Mouse (Mus musculus) forebrain, embryonic 10.5 days (tissue): ENCODE measurements around the gene Arhgap28. TPM values are rescaled to one million over a fixed set of nuclear protein-coding genes. Genes with fewer than 3 reads are reported as not detected.

ENCODE experiments used
- DNase-seq: peaks from one replicate; pipeline ENCODE4 v3.0.0-alpha.2; 2017; ENCODE audit warnings: low spot score; ENCODE audit errors: extremely low spot score
- H3K27ac ChIP-seq: fragments of 300-500 bp; sonication (generic); 2 replicates; pipeline ENCODE4 v1.5.1; 2016; ENCODE audit warnings: mild to moderate bottlenecking
- H3K27me3 ChIP-seq: fragments of 300-500 bp; sonication (generic); 2 replicates; pipeline ENCODE4 v1.6.1; 2016; ENCODE audit warnings: mild to moderate bottlenecking; ENCODE audit not compliant: poor library complexity, severe bottlenecking
- H3K36me3 ChIP-seq: fragments of 300-500 bp; sonication (generic); replicated peaks from 2 replicates; pipeline ENCODE4 v1.6.1; 2016; ENCODE audit warnings: mild to moderate bottlenecking, moderate library complexity
- H3K4me1 ChIP-seq: fragments of 300-500 bp; sonication (generic); 2 replicates; pipeline ENCODE4 v1.6.1; 2016
- H3K4me3 ChIP-seq: fragments of 300-500 bp; sonication (generic); 2 replicates; pipeline ENCODE4 v1.5.1; 2016; ENCODE audit warnings: mild to moderate bottlenecking, moderate library complexity
- H3K9me3 ChIP-seq: fragments of 300-500 bp; sonication (generic); 2 replicates; pipeline ENCODE4 v1.6.1; 2016; ENCODE audit warnings: mild to moderate bottlenecking, moderate library complexity
- WGBS: fragments of 180-500 bp; shearing (Covaris S2); methylation state at CpG from one replicate; pipeline ENCODE4 v1.1.7; 2016; 5-methylcytosine and 5-hydroxymethylcytosine counted together
- polyA plus RNA-seq: library from polyadenylated mRNA; unstranded; fragments of >200 nt; fragmentation: Nextera tagmentation; extraction: Ambion mirVana; gene quantifications from 2 replicates; pipeline ENCODE4 v1.2.1, GENCODE M21; 2016

Arhgap28 gene
- polyA plus RNA-seq, 1 experiment from 2014 or later, result 28.0 TPM

- 81% methylated on average over 3 of the region's 3 CpGs for WGBS
- H3K9me3 ChIP-seq, result no peaks in the 10 kb centered on the region
- H3K36me3 ChIP-seq, result no peaks in the 10 kb centered on the region
Measured at GRCm38 (mm10) chr17:67980573-67980972, 23.3 kb downstream of the Arhgap28 start.

GRCm38 (mm10) chr17:67979248-67979647 lies 24.7 kb downstream of the Arhgap28 start:
- H3K4me3 ChIP-seq, result no peak overlapping the region
- H3K27me3 ChIP-seq, result no peaks in the 10 kb centered on the region
- H3K36me3 ChIP-seq, result no peaks in the 10 kb centered on the region
- peaks cover 33% of the 10 kb centered on the region for H3K4me1 ChIP-seq
- no peak for DNase-seq
- H3K27ac ChIP-seq, result no peak overlapping the region
- H3K9me3 ChIP-seq, result no peaks in the 10 kb centered on the region
- WGBS, result 87% methylated on average over 5 of the region's 5 CpGs

More at GRCm38 (mm10) chr17:67980573-67980972, 23.3 kb downstream of the Arhgap28 start:
- H3K4me3 ChIP-seq, result no peak overlapping the region
- no peak for DNase-seq
- no peaks in the 10 kb centered on the region for H3K27me3 ChIP-seq
- peaks cover 26% of the 10 kb centered on the region for H3K4me1 ChIP-seq
- no peak overlapping the region for H3K27ac ChIP-seq

- H3K27ac ChIP-seq, result no peak overlapping the region
- H3K4me1 ChIP-seq, result peaks cover 33% of the 10 kb centered on the region
- no peaks in the 10 kb centered on the region for H3K36me3 ChIP-seq
- H3K27me3 ChIP-seq, result no peaks in the 10 kb centered on the region
- WGBS, result 61% methylated on average over 3 of the region's 3 CpGs
- H3K9me3 ChIP-seq, result no peaks in the 10 kb centered on the region
- H3K4me3 ChIP-seq, result no peak overlapping the region
- no peak for DNase-seq
Measured at GRCm38 (mm10) chr17:67978786-67979185, 25.1 kb downstream of the Arhgap28 start.

DNA sequence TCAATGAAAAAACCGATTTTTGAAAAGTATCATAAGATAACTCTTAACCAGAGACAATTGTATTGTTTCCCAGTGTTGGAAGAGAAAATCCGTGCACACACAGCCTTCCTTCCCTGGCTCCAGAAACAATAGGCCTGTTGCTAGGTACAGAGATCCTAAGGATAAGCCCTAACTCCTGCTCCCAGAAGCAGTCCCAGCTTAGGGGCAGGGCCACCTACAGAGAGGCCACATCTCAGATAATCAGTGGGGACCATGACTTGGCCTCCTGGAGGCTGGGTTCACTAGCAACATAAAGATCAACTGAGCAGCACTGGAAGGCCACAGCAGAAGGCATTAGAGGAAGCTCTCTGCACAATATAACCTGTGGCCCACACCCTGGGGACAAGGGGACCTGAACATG lies 27.5 kb downstream of the Arhgap28 start:
- Histone ChIP-seq H3K27me3 (no peaks in the 10 kb centered on the region), H3K4me1 (peaks cover 33% of the 10 kb centered on the region), H3K9me3 (no peaks in the 10 kb centered on the region), H3K36me3 (no peaks in the 10 kb centered on the region), H3K27ac (no peak overlapping the region), H3K4me3 (no peak overlapping the region)
- DNase-seq, result no peak
- 19% methylated on average over 2 of the region's 2 CpGs for WGBS

- no peak overlapping the region for H3K27ac ChIP-seq
- H3K9me3 ChIP-seq, result no peaks in the 10 kb centered on the region
- DNase-seq, result no peak
- H3K4me1 ChIP-seq, result peaks cover 33% of the 10 kb centered on the region
- H3K4me3 ChIP-seq, result no peak overlapping the region
- H3K27me3 ChIP-seq, result no peaks in the 10 kb centered on the region
- no peaks in the 10 kb centered on the region for H3K36me3 ChIP-seq
Measured at GRCm38 (mm10) chr17:67976027-67976426, 27.9 kb downstream of the Arhgap28 start.

DNA sequence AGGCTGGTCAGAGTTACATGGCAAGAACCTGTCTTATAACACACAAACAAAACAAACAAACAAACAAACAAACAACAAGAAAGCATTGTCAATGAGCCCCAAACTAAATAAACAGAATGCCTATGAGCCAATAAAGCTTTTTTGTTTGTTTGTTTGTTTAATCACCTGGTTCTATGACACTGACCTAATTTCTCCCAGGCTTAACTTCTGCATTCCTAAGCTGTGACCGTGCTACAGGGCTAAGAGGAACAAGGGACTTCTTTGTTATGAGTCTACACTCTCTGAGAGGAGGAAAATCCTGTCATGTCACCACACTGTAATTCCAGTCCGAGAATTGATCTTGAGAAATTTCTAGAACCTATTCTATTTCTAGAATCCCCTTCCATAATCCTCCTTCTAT lies 29.2 kb downstream of the Arhgap28 start:
- H3K4me1 ChIP-seq, result peaks cover 33% of the 10 kb centered on the region
- no peak overlapping the region for H3K4me3 ChIP-seq
- 54% methylated on average over 2 of the region's 2 CpGs for WGBS
- H3K27ac ChIP-seq, result 0 out of 2 replicates have a peak overlapping the region, but pooled peaks have one; percentile 63
- H3K27me3 ChIP-seq, result no peaks in the 10 kb centered on the region
- H3K9me3 ChIP-seq, result no peaks in the 10 kb centered on the region
- H3K36me3 ChIP-seq, result no peaks in the 10 kb centered on the region
- DNase-seq, result no peak

DNA sequence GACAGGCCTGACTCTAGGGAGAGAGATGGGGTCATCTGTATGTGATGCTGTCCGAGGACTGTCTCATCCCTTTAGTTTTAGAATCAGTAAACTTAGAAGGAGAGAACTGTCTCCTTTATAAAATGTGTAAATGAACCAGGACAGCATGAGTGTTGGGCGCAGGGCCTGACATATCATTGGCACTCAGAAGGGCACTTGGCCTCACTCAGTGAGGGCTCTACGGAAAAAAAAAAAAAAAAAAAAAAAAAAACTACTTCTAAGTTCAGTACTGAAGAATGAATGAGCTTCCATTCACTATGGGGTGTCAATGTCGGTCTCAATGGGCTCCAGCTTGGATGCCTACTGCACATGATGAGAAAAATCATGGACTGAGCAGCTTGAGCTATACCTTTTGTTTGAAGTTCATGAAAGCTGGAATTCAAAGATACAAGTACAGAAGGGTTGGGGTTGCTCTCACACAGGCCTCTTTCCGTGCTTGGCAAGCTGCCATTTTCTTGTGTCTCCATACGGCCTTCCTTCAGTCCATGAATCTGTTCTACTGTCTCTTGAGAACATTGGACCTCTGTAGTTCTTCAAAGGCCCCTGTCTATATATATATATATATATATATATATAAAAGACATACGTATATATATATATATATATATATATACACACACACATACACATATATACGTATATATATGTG lies 36.9 kb downstream of the Arhgap28 start:
- no peak overlapping the region for H3K4me3 ChIP-seq
- no peak overlapping the region for H3K27ac ChIP-seq
- DNase-seq, result no peak
- WGBS, result 88% methylated on average over 8 of the region's 8 CpGs
- no peaks in the 10 kb centered on the region for H3K9me3 ChIP-seq
- H3K27me3 ChIP-seq, result no peaks in the 10 kb centered on the region
- peaks cover 14% of the 10 kb centered on the region for H3K4me1 ChIP-seq
- H3K36me3 ChIP-seq, result no peaks in the 10 kb centered on the region; the same call in 1 of the 2 replicates

- DNase-seq, result no peak
- Histone ChIP-seq H3K36me3 (no peaks in the 10 kb centered on the region; the same call in 1 of the 2 replicates), H3K4me1 (peaks cover 19% of the 10 kb centered on the region; the same call in 1 of the 2 replicates), H3K4me3 (no peak overlapping the region), H3K27ac (no peak overlapping the region), H3K9me3 (no peaks in the 10 kb centered on the region), H3K27me3 (no peaks in the 10 kb centered on the region)
- 93% methylated on average over 6 of the region's 6 CpGs for WGBS
Measured at GRCm38 (mm10) chr17:67962858-67963257, 41.1 kb downstream of the Arhgap28 start.

DNA sequence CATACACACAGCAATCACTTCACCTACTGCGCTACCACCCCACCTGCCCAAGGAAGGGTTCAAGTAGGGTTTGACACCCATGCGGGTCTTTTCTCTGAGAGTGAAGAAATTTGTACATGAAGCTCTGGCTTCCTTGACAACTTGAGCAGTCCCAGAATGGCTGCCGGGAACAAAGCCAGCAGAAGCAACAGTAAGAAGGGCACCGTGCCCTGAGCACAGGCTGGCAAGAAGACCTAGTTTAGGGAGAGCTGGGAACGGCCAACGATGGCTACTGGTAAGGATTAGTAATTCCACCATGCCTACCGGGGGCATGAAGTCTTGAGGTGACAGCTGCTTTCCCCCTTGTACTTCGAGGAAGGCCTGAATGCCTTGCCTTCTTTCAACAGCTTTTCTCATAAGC lies 41.9 kb downstream of the Arhgap28 start:
- Histone ChIP-seq H3K4me1 (peaks cover 19% of the 10 kb centered on the region; the same call in 1 of the 2 replicates), H3K36me3 (no peaks in the 10 kb centered on the region; the same call in 1 of the 2 replicates), H3K4me3 (no peak overlapping the region), H3K27ac (no peak overlapping the region), H3K27me3 (no peaks in the 10 kb centered on the region), H3K9me3 (no peaks in the 10 kb centered on the region)
- WGBS, result 92% methylated on average over 8 of the region's 8 CpGs
- DNase-seq, result no peak

DNA sequence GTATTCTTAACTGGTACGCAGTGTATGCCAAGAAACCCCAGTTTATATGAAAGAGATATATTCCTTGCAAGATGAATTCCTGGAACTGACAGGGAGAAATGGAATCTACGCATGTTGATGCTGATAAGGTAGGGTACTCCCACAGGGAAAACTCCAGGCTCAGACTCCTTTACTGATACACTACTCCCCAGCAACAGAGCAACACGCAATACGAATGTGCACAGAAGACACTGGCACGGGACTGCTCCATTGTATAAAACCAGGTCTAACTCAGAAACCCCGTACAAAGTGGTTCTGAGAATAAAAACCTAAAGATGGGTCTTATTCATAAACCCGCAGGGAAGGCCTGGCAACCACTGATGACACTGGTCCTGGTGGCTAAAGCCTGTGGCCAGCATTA lies 45.0 kb downstream of the Arhgap28 start:
- H3K9me3 ChIP-seq, result no peaks in the 10 kb centered on the region
- no peak for DNase-seq
- H3K36me3 ChIP-seq, result no peaks in the 10 kb centered on the region; the same call in 1 of the 2 replicates
- H3K27me3 ChIP-seq, result no peaks in the 10 kb centered on the region
- H3K4me3 ChIP-seq, result no peak overlapping the region
- 90% methylated on average over 7 of the region's 7 CpGs for WGBS
- no peak overlapping the region for H3K27ac ChIP-seq
- H3K4me1 ChIP-seq, result peaks cover 32% of the 10 kb centered on the region

- H3K9me3 ChIP-seq, result no peaks in the 10 kb centered on the region
- H3K4me3 ChIP-seq, result no peak overlapping the region
- WGBS, result 83% methylated on average over 1 of the region's 1 CpGs
- no peaks in the 10 kb centered on the region; the same call in 1 of the 2 replicates for H3K36me3 ChIP-seq
- DNase-seq, result no peak
- no peak overlapping the region for H3K27ac ChIP-seq
- H3K4me1 ChIP-seq, result peaks cover 43% of the 10 kb centered on the region
- H3K27me3 ChIP-seq, result no peaks in the 10 kb centered on the region
Measured at GRCm38 (mm10) chr17:67957603-67958002, 46.3 kb downstream of the Arhgap28 start.

DNA sequence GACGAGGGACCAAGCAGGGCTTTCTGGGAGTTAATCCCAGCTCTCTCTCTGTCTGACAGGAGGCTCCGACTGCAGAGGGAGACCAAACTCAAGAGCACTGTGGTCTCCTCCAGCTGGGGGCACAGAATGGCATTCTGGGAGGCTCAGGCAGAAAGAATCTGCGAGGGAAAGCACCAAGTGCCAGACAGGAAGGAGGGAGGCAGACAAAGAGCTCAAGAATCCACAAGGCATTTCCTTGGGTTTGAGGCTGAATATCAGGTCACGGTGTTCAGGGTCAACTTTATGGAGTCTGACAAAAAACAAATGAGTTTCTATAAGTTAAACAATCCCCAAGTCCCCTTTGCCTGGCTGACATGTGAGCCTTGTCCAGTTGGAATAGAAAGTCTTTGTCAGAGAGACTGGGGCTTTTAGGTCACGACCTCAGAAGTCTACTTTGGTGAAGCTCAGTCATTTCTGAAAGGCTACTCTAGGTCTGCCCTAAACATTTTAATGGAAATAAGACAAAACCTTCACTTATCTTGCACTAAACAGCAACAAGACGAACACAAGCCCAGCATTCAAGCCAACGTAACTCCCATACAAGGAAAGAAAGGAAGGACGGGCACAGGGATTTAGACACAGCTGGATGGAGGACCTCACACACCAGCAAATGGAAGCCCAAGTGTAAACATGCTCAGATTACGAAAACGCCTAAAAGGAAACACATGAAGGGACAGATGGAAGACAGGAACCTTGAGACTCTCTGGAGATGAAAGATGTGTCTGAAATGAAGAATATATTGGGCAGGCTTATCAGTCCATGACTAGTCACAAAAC lies 47.8 kb downstream of the Arhgap28 start:
- peaks cover 50% of the 10 kb centered on the region for H3K4me1 ChIP-seq
- H3K27me3 ChIP-seq, result no peaks in the 10 kb centered on the region
- DNase-seq, result no peak
- peak overlapping the region; percentile 75 for H3K27ac ChIP-seq
- 26% methylated on average over 10 of the region's 10 CpGs for WGBS
- no peaks in the 10 kb centered on the region for H3K9me3 ChIP-seq
- H3K4me3 ChIP-seq, result no peak overlapping the region
- H3K36me3 ChIP-seq, result no peaks in the 10 kb centered on the region

DNA sequence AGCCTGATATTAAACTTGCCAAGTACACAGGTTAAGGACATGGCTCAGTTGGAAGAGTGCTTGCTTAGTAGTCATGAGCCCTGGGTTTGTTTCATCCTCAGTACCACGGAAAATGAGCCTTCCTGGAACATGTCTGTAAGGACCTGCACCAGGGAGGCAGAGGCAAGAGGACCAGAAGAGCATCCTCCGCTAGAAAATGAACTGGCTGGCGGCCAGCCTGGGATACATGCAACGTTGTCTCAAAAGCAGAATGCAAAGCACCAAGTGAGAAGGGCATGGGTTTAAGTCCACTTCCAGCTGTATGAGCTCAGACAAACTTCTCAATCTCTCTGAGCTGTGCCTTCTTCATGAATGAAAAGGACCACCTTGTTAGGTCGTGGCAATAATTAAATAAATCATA lies 49.0 kb downstream of the Arhgap28 start:
- H3K27me3 ChIP-seq, result no peaks in the 10 kb centered on the region
- H3K36me3 ChIP-seq, result no peaks in the 10 kb centered on the region
- WGBS, result 86% methylated on average over 5 of the region's 5 CpGs
- DNase-seq, result no peak
- H3K27ac ChIP-seq, result no peak overlapping the region
- no peak overlapping the region for H3K4me3 ChIP-seq
- H3K9me3 ChIP-seq, result no peaks in the 10 kb centered on the region
- peaks cover 56% of the 10 kb centered on the region for H3K4me1 ChIP-seq
